Mouse (Mus musculus): Measurements from ENCODE around the gene Dok4.
A peak's percentile ranks its signal among the peaks of the same experiment; 100 is the strongest.

The Dok4 gene

GRCm38 (mm10) chr8:94876197-94876730 lies at the start of gene Dok4:
Dok4 (minus strand) TSS chr8:94876330.
- peak; percentile 43 to 64 for DNase-seq (ENCODE audit: low spot score in 2 of 2)

DNA sequence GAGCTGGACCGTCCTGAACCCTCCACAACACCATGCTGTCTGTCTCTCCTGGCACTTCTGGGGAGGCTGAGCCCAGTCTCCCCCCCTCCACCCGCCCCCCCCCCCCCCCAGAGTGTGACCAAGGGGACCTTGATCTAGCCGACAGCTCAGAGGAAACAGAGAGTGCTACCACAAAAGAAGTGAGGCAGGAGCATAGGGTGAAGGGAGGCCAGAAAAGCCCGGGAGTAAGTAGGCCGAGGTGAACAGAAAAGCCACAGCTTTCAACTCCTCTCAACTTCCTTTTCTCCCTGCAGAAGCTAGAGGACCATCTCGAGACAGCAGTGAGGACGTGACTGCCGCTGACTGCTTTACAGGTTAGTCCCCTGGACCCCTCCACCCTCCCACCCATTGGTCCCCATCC lies 47.3 kb upstream of the Dok4 start, which contains the start of gene Adgrg5:
Gene Adgrg5, plus strand, starts transcription at position 290 of the 400 bp plus-strand sequence.
- DNase-seq (ENCODE audit: low spot score in 2 of 2), result no peak

DNA sequence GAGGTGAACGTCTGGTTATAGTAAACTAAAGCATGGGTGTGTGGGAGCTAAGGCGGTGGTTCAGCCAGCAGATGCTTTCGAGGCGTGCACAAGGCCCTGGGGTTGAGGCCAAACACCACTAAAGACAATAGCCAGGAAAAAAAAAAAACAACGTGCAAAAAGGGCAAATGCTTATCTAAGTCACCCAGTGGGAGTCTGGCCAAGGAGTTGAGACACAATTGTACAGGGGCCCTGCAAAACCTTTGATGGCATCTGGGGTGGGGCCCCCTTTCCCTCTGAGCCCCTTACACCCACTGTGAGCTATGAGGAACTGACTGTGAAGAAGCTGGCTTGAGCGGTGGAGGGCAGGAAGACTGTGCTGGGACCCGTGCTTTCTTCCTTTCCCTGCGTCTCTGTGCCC lies 46.5 kb upstream of the Dok4 start:
- DNase-seq (ENCODE audit: low spot score in 2 of 2), result no peak

GRCm38 (mm10) chr8:94922176-94922575 lies 46.0 kb upstream of the Dok4 start:
- no peak for DNase-seq (ENCODE audit: low spot score in 2 of 2)

GRCm38 (mm10) chr8:94919256-94919655 lies 43.1 kb upstream of the Dok4 start:
- no peak for DNase-seq (ENCODE audit: low spot score in 2 of 2)

DNA sequence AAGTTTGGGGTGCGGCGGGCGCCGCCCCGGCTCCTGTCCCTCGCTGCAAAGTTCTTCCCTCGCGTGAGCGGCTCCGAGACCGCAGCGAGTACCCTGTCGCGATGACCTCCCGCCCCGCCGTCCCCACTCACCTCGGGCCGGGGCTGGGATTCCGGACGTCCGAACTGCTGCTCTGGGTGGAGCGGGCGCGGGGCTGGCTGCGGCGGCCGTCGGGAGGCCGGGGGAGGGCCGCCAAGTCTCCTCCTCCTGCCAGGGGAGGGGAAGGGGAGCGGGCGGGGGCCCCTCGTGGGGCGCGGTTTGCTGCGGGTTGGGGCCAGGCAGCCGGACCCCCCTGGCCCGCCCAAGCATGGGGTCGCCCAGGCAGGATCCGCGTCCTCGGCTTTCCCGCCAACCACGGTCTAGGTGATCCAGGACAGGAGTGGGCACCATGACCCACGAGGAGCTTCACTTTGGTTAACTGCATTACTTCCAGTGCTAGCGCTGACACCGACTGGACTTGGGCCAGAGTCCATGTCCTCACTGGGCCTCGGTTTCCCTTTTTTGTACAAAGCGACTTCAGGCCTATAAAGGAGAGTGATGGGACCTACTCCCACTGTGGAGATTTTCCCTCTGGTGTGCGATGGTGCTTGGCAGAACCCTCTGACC lies 41.8 kb upstream of the Dok4 start, which contains the start of gene Ccdc102a:
Gene Ccdc102a, minus strand, starts transcription at position 248 of the 645 bp plus-strand sequence.
- no peak for DNase-seq (ENCODE audit: low spot score in 2 of 2)

GRCm38 (mm10) chr8:94917352-94917751 lies 41.2 kb upstream of the Dok4 start:
- DNase-seq (ENCODE audit: low spot score in 2 of 2), result peak; percentile 44 to 52

GRCm38 (mm10) chr8:94916960-94917324 lies 40.8 kb upstream of the Dok4 start:
- no peak for DNase-seq (ENCODE audit: low spot score in 2 of 2)

DNA sequence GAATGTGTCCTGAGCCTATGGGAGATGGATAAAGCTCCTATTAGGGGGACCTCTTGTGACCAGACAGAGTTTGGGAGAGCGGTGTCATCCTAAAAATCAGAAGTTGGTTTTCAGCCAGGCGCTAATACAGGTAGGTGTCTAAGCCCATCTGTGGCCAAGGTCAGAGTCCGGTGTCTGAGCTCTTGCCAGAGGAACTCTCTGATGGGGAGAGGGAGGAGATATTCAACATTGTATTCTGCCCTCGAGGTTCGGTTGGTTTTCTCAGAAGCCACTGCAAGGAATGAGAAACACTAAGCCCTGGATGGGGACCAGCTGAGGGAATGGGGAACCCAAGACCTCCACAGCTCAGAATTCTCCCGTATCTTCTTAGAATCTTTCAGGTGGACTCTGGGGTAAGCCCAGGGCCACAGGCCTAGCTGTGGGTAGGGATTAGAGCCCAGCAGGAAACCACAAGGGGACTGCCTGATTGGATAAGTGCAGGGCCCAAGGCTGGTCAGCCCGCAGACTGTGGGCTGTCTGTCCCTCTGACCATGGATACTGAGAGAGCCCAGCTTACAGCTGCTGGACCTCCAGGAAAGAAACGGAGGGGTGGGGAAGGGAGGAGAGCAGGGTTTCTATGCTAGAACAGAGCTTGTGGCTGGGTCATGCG lies 40.3 kb upstream of the Dok4 start:
- no peak for DNase-seq (ENCODE audit: low spot score in 2 of 2)

GRCm38 (mm10) chr8:94914701-94915101 lies 38.6 kb upstream of the Dok4 start:
- DNase-seq (ENCODE audit: low spot score in 2 of 2), result no peak

- no peak for DNase-seq (ENCODE audit: low spot score in 2 of 2)
Measured at GRCm38 (mm10) chr8:94914256-94914655, 38.1 kb upstream of the Dok4 start.

DNA sequence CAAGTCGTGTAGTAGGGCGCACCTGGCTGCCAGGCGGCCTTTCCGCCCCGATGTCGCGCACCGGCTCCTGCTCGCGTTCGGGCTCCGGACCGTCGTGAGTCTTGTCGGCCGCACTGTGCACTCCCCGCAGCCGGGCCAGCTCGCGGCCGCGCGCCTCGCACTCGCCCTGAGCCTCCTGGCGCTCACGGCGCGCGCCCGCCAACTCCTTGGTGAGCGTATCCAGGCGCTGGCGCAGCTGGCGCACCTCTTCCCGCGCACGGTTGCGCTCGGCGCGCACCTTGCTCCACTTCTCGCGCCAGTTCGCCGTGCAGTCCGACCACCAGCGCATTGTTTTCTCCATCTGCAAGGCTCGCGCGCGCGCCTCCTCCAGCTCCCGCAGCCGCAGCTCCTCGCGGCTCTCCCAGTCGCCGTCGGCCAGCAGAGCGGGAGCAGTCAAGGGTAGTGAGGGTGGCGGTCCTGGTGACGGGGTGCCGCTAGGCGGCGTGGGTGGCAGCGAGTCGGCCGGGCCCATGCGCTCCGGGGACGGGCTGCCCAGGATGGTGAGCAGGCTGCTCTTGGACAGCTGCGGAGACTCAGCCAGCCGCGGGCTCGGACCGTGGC lies 37.0 kb upstream of the Dok4 start:
- peak in 1 of 2 experiments; percentile 34 for DNase-seq (ENCODE audit: low spot score in 2 of 2)

- DNase-seq (ENCODE audit: low spot score in 2 of 2), result peak; percentile 44 to 72
Measured at GRCm38 (mm10) chr8:94908847-94909246, 32.7 kb upstream of the Dok4 start.

GRCm38 (mm10) chr8:94907591-94908300 lies 31.6 kb upstream of the Dok4 start:
- DNase-seq (ENCODE audit: low spot score in 2 of 2), result no peak

- peak in 1 of 2 experiments; percentile 52 for DNase-seq (ENCODE audit: low spot score in 2 of 2)
Measured at GRCm38 (mm10) chr8:94904450-94905175, 28.5 kb upstream of the Dok4 start.

- no peak for DNase-seq (ENCODE audit: low spot score in 2 of 2)
Measured at GRCm38 (mm10) chr8:94903709-94904108, 27.6 kb upstream of the Dok4 start.

GRCm38 (mm10) chr8:94901031-94901430 lies 24.9 kb upstream of the Dok4 start:
- no peak for DNase-seq (ENCODE audit: low spot score in 2 of 2)

GRCm38 (mm10) chr8:94900617-94901016 lies 24.5 kb upstream of the Dok4 start:
- no peak for DNase-seq (ENCODE audit: low spot score in 2 of 2)

DNA sequence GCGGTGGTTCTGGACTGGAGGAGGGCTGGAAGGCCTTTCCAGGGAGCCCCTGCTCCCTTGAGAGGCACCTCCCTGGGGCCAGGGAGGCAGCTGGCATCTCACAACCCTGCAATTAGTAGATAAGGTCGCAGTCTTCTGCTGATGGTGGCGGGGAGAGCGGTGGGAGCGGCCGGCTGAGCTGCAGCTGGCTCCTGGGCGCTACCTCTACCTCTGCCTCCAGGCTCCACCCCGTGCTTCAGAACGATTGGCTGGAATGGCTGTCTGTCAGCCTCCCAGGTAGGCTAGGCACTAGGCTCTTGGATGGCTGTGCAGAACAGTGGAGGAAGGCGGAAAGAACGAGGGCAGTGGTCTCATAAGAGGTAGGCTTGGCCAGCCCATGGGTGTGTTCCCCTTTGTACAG lies 23.1 kb upstream of the Dok4 start:
- no peak for DNase-seq (ENCODE audit: low spot score in 2 of 2)

GRCm38 (mm10) chr8:94892917-94893316 lies 16.8 kb upstream of the Dok4 start:
- DNase-seq (ENCODE audit: low spot score in 2 of 2), result no peak

GRCm38 (mm10) chr8:94888383-94889036 lies 12.4 kb upstream of the Dok4 start:
- no peak for DNase-seq (ENCODE audit: low spot score in 2 of 2)
